Mouse (Mus musculus) skeletal muscle tissue, adult 2 months (tissue): ENCODE data around the gene Tgfbr3.

Source experiments
- DNase-seq: peaks from one replicate; pipeline ENCODE4 v3.0.0-alpha.2; 2012; ENCODE audit warnings: low read depth, low spot score

Gene Tgfbr3

GRCm38 (mm10) chr5:107112656-107113275 lies 176.7 kb downstream of the Tgfbr3 start:
- no peak for DNase-seq

- DNase-seq, result peak; percentile 60
Observed at GRCm38 (mm10) chr5:107111802-107112201, 177.6 kb downstream of the Tgfbr3 start.

GRCm38 (mm10) chr5:107110880-107111520 lies 178.4 kb downstream of the Tgfbr3 start:
- DNase-seq, result no peak

GRCm38 (mm10) chr5:107110089-107110879 lies 179.1 kb downstream of the Tgfbr3 start:
- no peak for DNase-seq

GRCm38 (mm10) chr5:107109416-107109815 lies 180.0 kb downstream of the Tgfbr3 start:
- DNase-seq, result no peak

- no peak for DNase-seq
Observed at GRCm38 (mm10) chr5:107106793-107107192, 182.6 kb downstream of the Tgfbr3 start.

GRCm38 (mm10) chr5:107106139-107106538 lies 183.3 kb downstream of the Tgfbr3 start:
- DNase-seq, result no peak

GRCm38 (mm10) chr5:107103591-107103990 lies 185.8 kb downstream of the Tgfbr3 start:
- no peak for DNase-seq

GRCm38 (mm10) chr5:107102916-107103315 lies 186.5 kb downstream of the Tgfbr3 start:
- no peak for DNase-seq

GRCm38 (mm10) chr5:107101684-107102083 lies 187.7 kb downstream of the Tgfbr3 start:
- no peak for DNase-seq

- no peak for DNase-seq
Observed at GRCm38 (mm10) chr5:107101135-107101534, 188.3 kb downstream of the Tgfbr3 start.

- no peak for DNase-seq
Observed at GRCm38 (mm10) chr5:107099634-107100033, 189.8 kb downstream of the Tgfbr3 start.

- DNase-seq, result peak; percentile 64
Observed at GRCm38 (mm10) chr5:107099076-107099475, 190.4 kb downstream of the Tgfbr3 start.

- no peak for DNase-seq
Observed at GRCm38 (mm10) chr5:107098007-107098406, 191.4 kb downstream of the Tgfbr3 start.

- no peak for DNase-seq
Observed at GRCm38 (mm10) chr5:107097314-107097713, 192.1 kb downstream of the Tgfbr3 start.

GRCm38 (mm10) chr5:107094233-107094632 lies 195.2 kb downstream of the Tgfbr3 start:
- no peak for DNase-seq

- no peak for DNase-seq
Observed at GRCm38 (mm10) chr5:107093253-107093652, 196.2 kb downstream of the Tgfbr3 start.

GRCm38 (mm10) chr5:107092137-107092536 lies 197.3 kb downstream of the Tgfbr3 start:
- no peak for DNase-seq

- DNase-seq, result peak; percentile 50
Observed at GRCm38 (mm10) chr5:107089966-107090365, 199.5 kb downstream of the Tgfbr3 start.

- DNase-seq, result peak; percentile 78
Observed at GRCm38 (mm10) chr5:107087829-107088808, 201.3 kb downstream of the Tgfbr3 start.

GRCm38 (mm10) chr5:107087291-107087690 lies 202.1 kb downstream of the Tgfbr3 start:
- peak; percentile 97 for DNase-seq
